Mouse (Mus musculus): Measurements from ENCODE around the gene Pard3b. TPM values are rescaled to one million over a fixed set of nuclear protein-coding genes. Genes with fewer than 3 reads are reported as not detected.

The Pard3b gene
- polyA plus RNA-seq, 1 experiment from 2014 or later = 19.3 TPM

- Histone ChIP-seq H3K9me3 (replicated peaks) (no peaks in the 10 kb centered on the region), H3K4me1 (no peaks in the 10 kb centered on the region; the same call in 1 of the 2 replicates), H3K9ac (no peak overlapping the region), H3K4me2 (replicated peaks) (no peak overlapping the region), H3K4me3 (no peak overlapping the region), H3K36me3 (no peaks in the 10 kb centered on the region), H3K27ac (no peak overlapping the region), H3K27me3 (no peaks in the 10 kb centered on the region)
- no peak for ATAC-seq (ENCODE audit: low FRiP score)
- WGBS = 67% methylated on average over 6 of the region's 6 CpGs
These were observed 790.1 kb downstream of the Pard3b start for GRCm38 (mm10) chr1:62428736-62429135.

GRCm38 (mm10) chr1:62429333-62430182, 790.9 kb downstream of the Pard3b start:
- Histone ChIP-seq H3K4me3 (no peak overlapping the region), H3K36me3 (no peaks in the 10 kb centered on the region), H3K4me1 (no peaks in the 10 kb centered on the region; the same call in 1 of the 2 replicates), H3K27ac (no peak overlapping the region), H3K9me3 (replicated peaks) (no peaks in the 10 kb centered on the region), H3K9ac (no peak overlapping the region), H3K27me3 (no peaks in the 10 kb centered on the region), H3K4me2 (replicated peaks) (no peak overlapping the region)
- no peak for ATAC-seq (ENCODE audit: low FRiP score)
- 51% methylated on average over 17 of the region's 17 CpGs for WGBS

GRCm38 (mm10) chr1:62431054-62431453, 792.4 kb downstream of the Pard3b start:
- 68% methylated on average over 6 of the region's 6 CpGs for WGBS
- no peaks in the 10 kb centered on the region for H3K27me3 ChIP-seq
- H3K27ac ChIP-seq = no peak overlapping the region
- H3K9ac ChIP-seq = no peak overlapping the region
- no peaks in the 10 kb centered on the region for H3K36me3 ChIP-seq
- no peaks in the 10 kb centered on the region for H3K9me3 ChIP-seq (replicated peaks)
- ATAC-seq (ENCODE audit: low FRiP score) = no peak
- H3K4me2 ChIP-seq (replicated peaks) = no peak overlapping the region
- H3K4me1 ChIP-seq = no peaks in the 10 kb centered on the region; the same call in 1 of the 2 replicates
- H3K4me3 ChIP-seq = no peak overlapping the region

GRCm38 (mm10) chr1:62433891-62434290, 795.3 kb downstream of the Pard3b start:
- Histone ChIP-seq H3K4me1 (no peaks in the 10 kb centered on the region; the same call in 1 of the 2 replicates), H3K9ac (no peak overlapping the region), H3K9me3 (replicated peaks) (no peaks in the 10 kb centered on the region), H3K27me3 (no peaks in the 10 kb centered on the region), H3K36me3 (no peaks in the 10 kb centered on the region), H3K27ac (no peak overlapping the region), H3K4me2 (replicated peaks) (no peak overlapping the region), H3K4me3 (no peak overlapping the region)
- 82% methylated on average over 5 of the region's 5 CpGs for WGBS
- ATAC-seq (ENCODE audit: low FRiP score) = no peak

GRCm38 (mm10) chr1:62435844-62436243, 797.2 kb downstream of the Pard3b start:
- Histone ChIP-seq H3K4me1 (no peaks in the 10 kb centered on the region), H3K36me3 (no peaks in the 10 kb centered on the region), H3K9ac (no peak overlapping the region), H3K4me2 (replicated peaks) (no peak overlapping the region), H3K4me3 (no peak overlapping the region), H3K27me3 (no peaks in the 10 kb centered on the region), H3K27ac (no peak overlapping the region), H3K9me3 (replicated peaks) (no peaks in the 10 kb centered on the region)
- no peak for ATAC-seq (ENCODE audit: low FRiP score)
- 56% methylated on average over 9 of the region's 9 CpGs for WGBS

- Histone ChIP-seq H3K4me3 (no peak overlapping the region), H3K4me2 (replicated peaks) (no peak overlapping the region), H3K27ac (no peak overlapping the region), H3K4me1 (no peaks in the 10 kb centered on the region), H3K36me3 (no peaks in the 10 kb centered on the region), H3K9me3 (replicated peaks) (no peaks in the 10 kb centered on the region), H3K9ac (no peak overlapping the region), H3K27me3 (no peaks in the 10 kb centered on the region)
- WGBS = 77% methylated on average over 3 of the region's 3 CpGs
- no peak for ATAC-seq (ENCODE audit: low FRiP score)
These were observed 797.7 kb downstream of the Pard3b start for GRCm38 (mm10) chr1:62436304-62436703.

- WGBS = 69% methylated on average over 3 of the region's 3 CpGs
- no peaks in the 10 kb centered on the region for H3K36me3 ChIP-seq
- no peaks in the 10 kb centered on the region for H3K4me1 ChIP-seq
- no peak for ATAC-seq (ENCODE audit: low FRiP score)
- H3K4me3 ChIP-seq = no peak overlapping the region
- no peaks in the 10 kb centered on the region for H3K9me3 ChIP-seq (replicated peaks)
- no peak overlapping the region for H3K27ac ChIP-seq
- H3K4me2 ChIP-seq (replicated peaks) = no peak overlapping the region
- H3K9ac ChIP-seq = no peak overlapping the region
- H3K27me3 ChIP-seq = no peaks in the 10 kb centered on the region
These were observed 798.9 kb downstream of the Pard3b start for GRCm38 (mm10) chr1:62437493-62437892.

- no peak overlapping the region for H3K4me2 ChIP-seq (replicated peaks)
- no peaks in the 10 kb centered on the region for H3K4me1 ChIP-seq
- H3K9ac ChIP-seq = no peak overlapping the region
- H3K27me3 ChIP-seq = no peaks in the 10 kb centered on the region
- H3K27ac ChIP-seq = no peak overlapping the region
- ATAC-seq (ENCODE audit: low FRiP score) = no peak
- no peak overlapping the region for H3K4me3 ChIP-seq
- no peaks in the 10 kb centered on the region for H3K9me3 ChIP-seq (replicated peaks)
- no peaks in the 10 kb centered on the region for H3K36me3 ChIP-seq
- WGBS = 97% methylated on average over 3 of the region's 3 CpGs
These were observed 805.8 kb downstream of the Pard3b start for GRCm38 (mm10) chr1:62444406-62444805.

- Histone ChIP-seq H3K4me2 (replicated peaks) (no peak overlapping the region), H3K36me3 (no peaks in the 10 kb centered on the region), H3K9ac (no peak overlapping the region), H3K9me3 (replicated peaks) (no peaks in the 10 kb centered on the region), H3K27me3 (no peaks in the 10 kb centered on the region), H3K4me1 (no peaks in the 10 kb centered on the region), H3K4me3 (no peak overlapping the region), H3K27ac (no peak overlapping the region)
- 79% methylated on average over 1 of the region's 1 CpGs for WGBS
- ATAC-seq (ENCODE audit: low FRiP score) = no peak
These were observed 808.2 kb downstream of the Pard3b start for GRCm38 (mm10) chr1:62446818-62447217.

- Histone ChIP-seq H3K4me2 (replicated peaks) (no peak overlapping the region), H3K4me3 (no peak overlapping the region), H3K27me3 (no peaks in the 10 kb centered on the region), H3K9me3 (replicated peaks) (no peaks in the 10 kb centered on the region), H3K4me1 (no peaks in the 10 kb centered on the region), H3K27ac (no peak overlapping the region), H3K36me3 (no peaks in the 10 kb centered on the region), H3K9ac (no peak overlapping the region)
- ATAC-seq (ENCODE audit: low FRiP score) = no peak
- 85% methylated on average over 7 of the region's 7 CpGs for WGBS
These were observed 810.7 kb downstream of the Pard3b start for GRCm38 (mm10) chr1:62449193-62449875.

- Histone ChIP-seq H3K27me3 (no peaks in the 10 kb centered on the region), H3K4me3 (no peak overlapping the region), H3K9ac (no peak overlapping the region), H3K27ac (no peak overlapping the region), H3K9me3 (replicated peaks) (no peaks in the 10 kb centered on the region), H3K4me2 (replicated peaks) (no peak overlapping the region), H3K36me3 (no peaks in the 10 kb centered on the region), H3K4me1 (peaks cover 3% of the 10 kb centered on the region; the same call in 1 of the 2 replicates)
- WGBS = 54% methylated on average over 8 of the region's 8 CpGs
- no peak for ATAC-seq (ENCODE audit: low FRiP score)
These were observed 826.9 kb downstream of the Pard3b start for GRCm38 (mm10) chr1:62465536-62465935.

GRCm38 (mm10) chr1:62466544-62466943, 827.9 kb downstream of the Pard3b start:
- ATAC-seq (ENCODE audit: low FRiP score) = no peak
- Histone ChIP-seq H3K4me3 (no peak overlapping the region), H3K9ac (no peak overlapping the region), H3K27ac (no peak overlapping the region), H3K4me2 (replicated peaks) (no peak overlapping the region), H3K36me3 (no peaks in the 10 kb centered on the region), H3K27me3 (no peaks in the 10 kb centered on the region), H3K9me3 (replicated peaks) (no peaks in the 10 kb centered on the region), H3K4me1 (peaks cover 3% of the 10 kb centered on the region; the same call in 1 of the 2 replicates)
- WGBS = 96% methylated on average over 1 of the region's 1 CpGs

Measured in hindbrain, embryonic 12.5 days (tissue).